Mouse (Mus musculus) cortical plate, adult 2 months (tissue): ENCODE measurements around the gene Mis18a.

Experiments
- CTCF ChIP-seq: fragments of 200-500 bp; IDR thresholded peaks from 2 replicates; pipeline ENCODE4 v1.5.1; 2011; ENCODE audit warnings: mild to moderate bottlenecking, control low read depth, low read length; ENCODE audit not compliant: insufficient read depth; ENCODE audit errors: extremely low read depth
- POLR2A ChIP-seq: fragments of 200-500 bp; IDR thresholded peaks from 2 replicates; pipeline ENCODE4 v1.6.1; 2011; ENCODE audit warnings: mild to moderate bottlenecking, low read length, control low read depth; ENCODE audit not compliant: insufficient read depth; ENCODE audit errors: extremely low read depth

GRCm38 (mm10) chr16:90684092-90684491 is 43.1 kb downstream of the Mis18a start:
- TF ChIP-seq POLR2A (no peak), CTCF (no peak)
